Mouse (Mus musculus): Measurements from ENCODE around the gene Rnf111.

- TF ChIP-seq POLR2A (IDR thresholded peaks at IDR 0.05; ENCODE audit: low read depth, low read length), result no peak
- TF ChIP-seq CTCF (IDR thresholded peaks at IDR 0.05; ENCODE audit: extremely low read depth, insufficient read length, insufficient replicate concordance, low read depth, low read length), result no peak
Observed at GRCm38 (mm10) chr9:70384958-70385728, 118.4 kb downstream of the Rnf111 start.

Measured in small intestine, adult 2 months (tissue).